Mouse (Mus musculus) testis, postnatal 10 days (tissue): Measurements from ENCODE around the gene Trp53tg5.

Experiments used
- DNase-seq: peaks from one replicate; pipeline ENCODE4 v3.0.0; 2021; ENCODE audit warnings: low spot score

Trp53tg5 gene

DNA sequence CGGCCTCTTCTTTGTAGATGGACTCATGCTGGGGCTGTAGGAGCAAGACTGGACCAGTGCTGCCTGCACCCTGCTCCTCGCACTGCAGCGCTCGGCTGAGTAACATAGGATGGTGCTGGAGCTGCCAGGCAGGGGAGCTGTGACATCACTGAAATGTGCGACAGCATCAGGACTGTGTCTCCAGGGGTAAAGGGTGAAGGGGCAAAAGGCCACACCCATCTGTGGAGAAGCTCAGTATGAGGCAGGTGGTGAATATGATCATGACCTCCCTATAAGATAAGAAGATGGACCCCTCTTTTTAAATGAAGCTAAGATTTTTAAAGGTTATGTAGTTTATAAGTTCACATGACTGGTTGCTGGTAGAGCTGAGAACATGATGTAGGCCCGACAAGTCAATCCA lies at the start of gene Trp53tg5:
Gene Trp53tg5 (minus strand): TSS at position 101 of the 400 bp plus-strand sequence.
- DNase-seq: no peak

DNA sequence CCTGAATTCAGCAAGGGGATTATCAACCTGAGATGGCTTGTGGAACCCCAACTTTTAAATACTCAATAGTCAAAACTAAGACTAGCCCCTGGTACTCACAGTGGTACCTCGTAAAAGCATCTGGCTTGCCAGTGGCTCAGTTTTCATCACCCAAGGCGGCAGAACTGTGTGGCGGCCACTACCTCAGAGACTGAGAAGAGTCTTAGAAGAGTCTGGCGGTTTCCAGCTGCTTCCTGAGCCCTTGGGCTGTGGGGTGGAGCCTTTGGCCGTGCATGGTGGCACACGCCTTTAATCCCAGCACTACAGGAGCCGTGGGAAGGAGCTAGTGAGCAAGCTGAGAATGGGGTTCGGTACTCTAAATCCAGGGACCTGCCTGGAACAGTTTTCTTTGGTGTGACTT lies 48.8 kb upstream of the Trp53tg5 start:
- DNase-seq: no peak

- DNase-seq: no peak
Measured at GRCm38 (mm10) chr2:164521841-164522240, 48.3 kb upstream of the Trp53tg5 start.

DNA sequence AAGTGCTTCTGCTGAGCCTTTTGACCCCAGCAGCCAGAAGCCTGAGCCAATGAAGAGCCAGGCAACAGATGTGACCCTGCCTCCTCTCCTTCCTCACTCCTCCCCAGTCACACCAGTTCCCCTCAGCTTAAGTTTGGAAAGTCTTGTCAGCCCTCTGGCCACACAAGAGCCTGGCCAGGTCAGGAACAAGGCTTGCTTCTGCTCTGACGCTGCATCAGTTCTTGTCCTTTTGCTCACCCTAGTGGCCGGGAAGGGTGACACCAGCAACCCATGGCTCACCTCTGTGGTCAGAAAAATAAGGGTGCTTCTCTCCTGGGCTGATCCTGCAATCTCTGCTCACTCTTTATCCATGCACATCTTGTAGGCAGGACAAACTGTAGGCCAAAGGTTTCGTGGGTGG lies 47.3 kb upstream of the Trp53tg5 start:
- no peak for DNase-seq

- no peak for DNase-seq
Measured at GRCm38 (mm10) chr2:164519171-164519526, 45.6 kb upstream of the Trp53tg5 start.

GRCm38 (mm10) chr2:164518266-164519170 lies 45.0 kb upstream of the Trp53tg5 start:
- no peak for DNase-seq

- peak; percentile 67 for DNase-seq
Measured at GRCm38 (mm10) chr2:164517485-164518221, 44.1 kb upstream of the Trp53tg5 start.

DNA sequence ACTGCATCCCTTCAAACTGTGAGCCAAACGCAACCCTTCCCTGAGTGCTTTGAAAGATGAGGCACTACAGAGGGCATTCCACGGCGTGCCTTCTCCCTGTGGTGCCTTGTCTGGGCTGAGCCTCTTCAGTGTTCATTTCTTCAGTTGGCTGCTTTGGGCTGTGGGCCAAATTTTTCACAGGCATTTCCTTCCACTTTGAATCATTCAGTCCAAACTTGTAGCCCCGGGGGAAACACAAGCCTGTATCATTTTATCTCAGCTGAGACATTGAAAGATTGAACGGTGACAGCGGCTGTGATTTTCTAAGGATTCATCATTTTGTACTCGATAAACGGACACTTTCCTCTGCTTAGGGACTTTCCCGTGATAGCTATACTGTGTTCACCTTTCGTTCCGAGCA lies 43.1 kb upstream of the Trp53tg5 start:
- no peak for DNase-seq

- no peak for DNase-seq
Measured at GRCm38 (mm10) chr2:164515897-164516296, 42.4 kb upstream of the Trp53tg5 start.

DNA sequence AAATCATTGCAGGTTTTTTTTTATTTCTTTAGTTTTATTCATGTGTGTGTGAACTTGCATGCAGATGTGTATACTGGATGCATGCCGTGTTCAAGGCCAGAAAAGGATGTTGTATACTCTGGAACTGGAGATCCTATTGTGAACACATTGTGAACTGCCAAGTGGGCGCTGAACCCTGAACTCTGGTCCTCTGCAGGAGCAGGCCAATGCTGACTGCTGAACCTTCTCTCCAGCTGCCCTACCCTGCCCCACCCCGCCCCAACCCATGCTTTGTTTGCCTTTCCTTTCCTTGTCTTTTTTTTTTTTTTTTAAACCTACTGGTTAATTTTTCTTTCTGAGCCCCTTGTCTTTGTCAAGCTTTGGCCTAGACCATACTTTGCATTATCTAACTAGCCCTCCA lies 41.4 kb upstream of the Trp53tg5 start:
- no peak for DNase-seq

GRCm38 (mm10) chr2:164513389-164513788 lies 39.9 kb upstream of the Trp53tg5 start:
- DNase-seq: no peak

DNA sequence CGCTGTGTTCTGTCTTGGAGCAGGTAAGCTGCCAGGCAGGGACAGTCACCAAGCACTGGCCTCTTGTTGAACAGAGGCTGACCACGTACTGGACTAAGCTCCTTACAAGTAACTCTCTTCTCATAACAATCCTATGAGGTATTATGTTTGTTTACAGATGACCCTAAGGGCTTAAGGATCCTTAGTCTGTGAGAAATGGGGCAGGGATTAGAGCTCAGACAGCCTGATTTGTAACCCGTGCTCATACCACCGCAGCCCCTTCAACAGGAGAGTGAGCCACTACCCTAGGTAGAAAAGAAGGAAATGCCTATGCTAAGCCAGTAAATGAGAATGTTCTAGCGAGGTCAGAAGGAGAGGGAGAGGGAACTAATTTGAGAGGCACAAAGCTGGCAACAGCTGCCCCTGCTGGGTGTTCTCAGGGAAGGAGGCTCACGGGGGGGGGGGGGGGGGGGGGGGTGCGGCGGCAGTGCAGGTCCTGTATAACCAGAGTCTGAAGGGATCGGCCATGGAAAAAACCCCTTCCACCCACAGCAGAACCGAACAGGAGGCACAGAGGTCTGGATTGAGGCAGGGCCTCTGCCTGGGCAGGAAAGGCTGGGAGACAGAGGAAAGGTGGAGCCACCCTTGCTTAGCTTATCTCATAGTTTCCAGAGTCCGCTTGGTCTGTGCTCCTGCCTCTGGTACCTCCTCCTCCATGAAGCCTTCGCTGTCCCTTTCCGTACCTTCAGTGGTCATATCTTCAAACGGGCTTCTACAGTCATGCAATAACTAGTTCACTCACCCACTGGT lies 38.8 kb upstream of the Trp53tg5 start:
- DNase-seq: no peak

GRCm38 (mm10) chr2:164510621-164511190 lies 37.2 kb upstream of the Trp53tg5 start:
- DNase-seq: no peak

DNA sequence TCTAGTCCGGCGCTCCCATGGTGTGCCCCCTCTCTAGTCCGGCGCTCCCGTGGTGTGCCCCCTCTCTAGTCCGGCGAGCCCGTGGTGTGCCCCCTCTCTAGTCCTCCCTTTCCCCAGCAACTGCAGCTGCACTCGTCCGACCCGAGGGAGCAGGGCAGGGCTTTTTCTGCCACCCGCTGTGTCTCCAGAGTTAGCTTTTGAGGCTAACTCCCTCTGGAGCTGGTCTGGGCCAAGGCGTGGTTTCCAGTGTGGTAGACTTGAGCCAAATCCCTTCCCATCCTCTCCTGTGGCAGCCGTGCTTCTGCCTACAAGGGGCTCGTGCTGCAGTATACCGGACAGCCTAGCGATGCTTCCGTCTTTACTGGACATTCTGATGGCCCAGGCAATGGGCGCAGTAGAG lies 34.3 kb upstream of the Trp53tg5 start:
- no peak for DNase-seq

- no peak for DNase-seq
Measured at GRCm38 (mm10) chr2:164505619-164506347, 32.3 kb upstream of the Trp53tg5 start.

- no peak for DNase-seq
Measured at GRCm38 (mm10) chr2:164504919-164505318, 31.4 kb upstream of the Trp53tg5 start.

GRCm38 (mm10) chr2:164500511-164500910 lies 27.0 kb upstream of the Trp53tg5 start:
- DNase-seq: no peak

DNA sequence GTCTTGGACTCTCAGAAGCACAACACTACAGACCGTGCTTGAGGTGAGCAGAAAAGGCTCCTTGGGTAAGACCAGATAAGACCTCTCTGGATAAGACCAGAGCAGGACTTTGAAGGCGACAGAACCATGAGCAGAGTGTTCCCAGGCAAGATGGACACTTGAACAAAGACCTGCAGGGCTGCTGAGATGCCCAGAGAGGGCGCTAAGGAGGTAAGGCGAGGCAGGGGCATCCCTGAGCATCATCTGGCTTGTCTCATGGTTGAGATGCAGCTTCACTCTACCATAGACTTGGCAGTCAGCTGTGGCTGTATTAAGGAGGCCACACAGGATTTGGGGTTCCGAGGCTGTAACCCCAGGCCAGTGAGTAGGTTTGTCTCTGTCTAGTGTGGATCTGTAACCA lies 25.8 kb upstream of the Trp53tg5 start:
- no peak for DNase-seq

- no peak for DNase-seq
Measured at GRCm38 (mm10) chr2:164497691-164498268, 24.3 kb upstream of the Trp53tg5 start.

- peak; percentile 88 for DNase-seq
Measured at GRCm38 (mm10) chr2:164496847-164497690, 23.5 kb upstream of the Trp53tg5 start, which contains the start of gene Pigt. TSS of gene Pigt (plus strand) at chr2:164497520.
